Mouse (Mus musculus): ENCODE data around the gene Gm7138.

GRCm38 (mm10) chr10:77729241-77729640 is 47.5 kb downstream of the Gm7138 start:
- TF ChIP-seq CTCF (IDR thresholded peaks at IDR 0.05; ENCODE audit: borderline replicate concordance, insufficient read depth, low read length) (0 out of 2 replicates have a peak, but pooled peaks have one; percentile 19), POLR2A (IDR thresholded peaks at IDR 0.05; ENCODE audit: low read depth, low read length) (no peak)
